Mouse (Mus musculus) layer of hippocampus, postnatal 25 days (tissue): Measurements from ENCODE around the gene Zfp57. TPM values are rescaled to one million over a fixed set of nuclear protein-coding genes. Genes with fewer than 3 reads are reported as not detected.

ENCODE experiments used
- DNase-seq, 2 experiments: peaks; one replicate each; pipeline ENCODE4 v3.0.0; 2022; ENCODE audit warnings: mixed read lengths in 2 of 2, low spot score in 1 of 2; ENCODE audit errors: extremely low spot score in 1 of 2
- total RNA-seq, 2 experiments: library from RNA; stranded (reverse); gene quantifications; 2 replicates each; pipeline ENCODE4 v1.2.3; 2021

Zfp57 gene
- total RNA-seq, 2 experiments from 2014 or later, result 14.5 to 21.7 TPM

DNA sequence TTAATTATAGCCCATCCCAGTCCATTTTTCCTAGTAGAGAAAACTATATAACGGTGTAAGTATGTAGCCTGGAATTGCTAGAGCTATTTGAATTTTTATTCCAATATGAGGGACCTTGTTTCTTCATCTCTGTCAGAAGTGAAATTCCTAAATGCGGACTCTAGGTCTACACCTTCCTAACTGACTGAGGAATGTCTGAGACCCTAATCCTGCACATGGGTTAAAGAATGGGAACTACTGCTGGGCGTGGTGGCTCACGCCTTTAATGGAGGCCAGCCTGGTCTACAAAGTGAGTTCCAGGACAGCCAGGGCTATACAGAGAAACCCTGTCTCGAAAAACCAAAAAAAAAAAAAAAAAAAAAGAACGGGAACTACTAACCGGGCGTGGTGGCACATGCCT lies 28.2 kb downstream of the Zfp57 start:
- no peak for DNase-seq

DNA sequence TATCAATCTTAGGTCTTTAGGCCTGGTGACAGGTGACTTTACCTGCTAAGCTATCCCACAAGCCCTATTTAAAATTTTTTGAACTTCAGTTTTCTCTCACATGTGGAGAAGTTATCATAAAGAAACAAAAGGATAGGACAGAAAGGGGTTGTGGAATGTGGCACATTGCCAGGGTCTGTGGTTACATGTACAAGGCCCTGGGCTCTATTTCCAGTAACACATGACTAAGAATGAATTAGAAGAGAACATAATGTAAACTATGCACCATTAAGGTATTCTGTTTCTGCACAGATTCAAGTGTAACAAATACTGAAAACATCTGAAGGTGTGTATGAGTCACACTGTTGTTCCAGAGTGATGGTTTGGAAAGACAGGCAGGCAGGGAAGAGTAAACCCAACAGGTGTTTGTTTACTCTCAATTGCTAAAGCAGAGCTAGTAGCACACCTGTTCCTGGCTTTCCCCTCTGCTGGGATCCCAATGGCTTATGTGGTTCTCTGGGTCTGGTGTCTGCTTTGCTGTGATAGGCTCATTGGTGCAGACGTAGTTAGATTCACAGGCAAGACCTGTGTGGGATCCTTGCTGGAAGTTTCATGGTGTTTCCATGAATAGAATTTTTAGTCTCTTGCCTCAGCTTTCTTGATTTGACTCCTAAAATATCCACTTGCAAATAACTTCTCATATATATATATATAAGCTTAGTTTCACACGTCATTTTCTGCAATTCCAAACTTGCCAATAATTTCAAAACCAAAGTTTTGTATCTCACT lies 38.3 kb downstream of the Zfp57 start:
- no peak for DNase-seq

DNA sequence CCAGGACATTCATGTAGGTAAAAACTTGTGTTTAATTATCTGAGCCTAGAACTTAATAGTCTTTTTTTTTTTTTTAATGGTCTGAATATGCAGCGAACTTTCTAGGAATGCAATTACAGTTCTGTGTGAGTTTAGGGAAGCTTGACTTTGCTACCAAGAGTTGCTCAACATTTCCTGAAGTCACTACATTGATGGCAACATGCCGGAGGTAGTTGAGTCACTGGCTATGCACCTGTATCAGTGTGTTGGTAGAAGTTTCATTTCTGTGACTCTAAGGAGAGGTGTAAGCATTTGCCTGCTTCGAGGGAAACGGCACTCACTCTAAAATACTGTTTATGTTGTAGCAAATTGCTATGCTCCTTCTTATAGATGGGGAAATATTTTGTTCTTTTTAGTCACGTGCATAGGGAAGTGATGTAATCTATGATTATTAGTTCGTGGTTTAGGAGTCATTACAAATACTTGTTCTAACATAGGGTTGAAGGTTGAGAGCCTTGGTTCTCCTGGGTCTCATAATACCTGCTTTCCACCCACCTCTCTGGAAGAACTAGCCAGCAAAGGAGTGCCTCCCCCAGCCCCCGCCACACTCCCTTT lies 43.8 kb downstream of the Zfp57 start:
- DNase-seq, result no peak

DNA sequence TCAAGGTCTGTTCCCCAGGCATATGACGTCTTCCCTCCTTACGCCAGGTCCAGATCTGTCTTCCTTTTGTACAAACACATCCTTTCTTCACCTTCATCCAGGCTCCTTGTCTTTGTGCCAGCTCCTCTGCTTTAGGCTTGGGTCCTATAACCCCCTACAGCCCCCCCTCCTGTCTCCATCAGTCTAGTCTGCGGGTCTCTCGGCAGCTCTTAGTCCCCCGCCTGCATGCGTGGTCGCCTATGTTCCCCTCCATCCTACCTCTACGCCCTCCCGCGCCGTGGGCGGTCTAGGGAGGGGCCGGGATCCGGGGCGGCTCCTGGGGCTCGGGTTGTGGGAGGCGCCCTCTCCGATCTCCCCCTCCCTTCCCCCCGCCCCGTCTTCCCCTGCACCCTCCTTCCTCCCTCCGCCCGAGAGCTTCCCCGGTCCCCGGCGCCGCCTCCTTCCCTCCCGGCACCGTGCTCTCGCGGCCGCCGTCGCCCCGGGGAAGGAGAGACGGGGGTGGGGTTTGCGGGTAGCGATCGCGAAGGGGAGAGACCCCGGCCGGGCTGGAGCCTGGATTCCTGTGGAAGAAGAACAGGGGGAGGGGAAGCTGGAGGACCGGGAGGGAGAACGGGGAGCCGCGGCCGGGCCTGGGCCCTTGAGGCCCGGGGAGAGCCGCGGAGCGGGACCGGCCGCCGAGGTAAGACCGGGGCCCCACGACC lies 44.8 kb downstream of the Zfp57 start, which contains the start of gene Gabbr1:
TSS of gene Gabbr1 (plus strand) at position 356 of the 701 bp plus-strand sequence.
- DNase-seq, result peak; percentile 67 to 79

DNA sequence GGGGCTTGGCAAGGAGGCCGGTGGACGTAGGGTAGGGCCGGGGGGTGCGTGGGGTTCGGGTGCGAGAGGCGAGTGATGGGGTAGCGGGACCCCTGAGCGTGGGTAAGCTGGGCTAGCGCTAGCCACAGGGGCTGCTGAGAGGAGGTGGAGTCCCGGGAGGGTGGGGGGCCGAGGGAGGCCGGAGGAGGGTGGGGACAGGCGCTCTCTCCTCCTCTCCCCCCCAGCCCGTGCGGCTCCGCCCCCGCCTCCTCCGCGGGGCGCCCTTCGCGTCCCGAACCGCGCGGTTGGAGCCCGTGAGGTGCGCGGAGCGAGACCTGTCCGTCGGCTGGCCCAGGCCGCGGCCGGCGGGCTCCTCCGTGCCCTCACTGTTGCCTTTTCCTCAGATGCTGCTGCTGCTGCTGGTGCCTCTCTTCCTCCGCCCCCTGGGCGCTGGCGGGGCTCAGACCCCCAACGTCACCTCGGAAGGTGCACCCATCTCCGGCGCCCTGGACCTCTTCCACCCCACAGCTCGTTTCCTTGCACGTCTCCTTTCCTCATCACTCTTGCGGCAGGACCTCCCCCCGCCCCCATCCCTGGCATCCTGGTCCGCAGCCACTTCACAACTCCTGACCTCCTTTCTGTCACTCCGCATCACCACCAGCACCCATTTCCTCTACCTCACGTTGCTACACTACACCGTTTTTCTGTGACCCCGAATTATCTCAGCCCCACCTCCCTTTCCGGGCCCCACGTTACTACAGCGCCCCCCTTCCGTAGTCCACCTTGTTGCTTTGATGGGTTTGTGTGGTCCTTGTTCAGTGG lies 45.5 kb downstream of the Zfp57 start:
- DNase-seq, result peak; percentile 51 to 59

DNA sequence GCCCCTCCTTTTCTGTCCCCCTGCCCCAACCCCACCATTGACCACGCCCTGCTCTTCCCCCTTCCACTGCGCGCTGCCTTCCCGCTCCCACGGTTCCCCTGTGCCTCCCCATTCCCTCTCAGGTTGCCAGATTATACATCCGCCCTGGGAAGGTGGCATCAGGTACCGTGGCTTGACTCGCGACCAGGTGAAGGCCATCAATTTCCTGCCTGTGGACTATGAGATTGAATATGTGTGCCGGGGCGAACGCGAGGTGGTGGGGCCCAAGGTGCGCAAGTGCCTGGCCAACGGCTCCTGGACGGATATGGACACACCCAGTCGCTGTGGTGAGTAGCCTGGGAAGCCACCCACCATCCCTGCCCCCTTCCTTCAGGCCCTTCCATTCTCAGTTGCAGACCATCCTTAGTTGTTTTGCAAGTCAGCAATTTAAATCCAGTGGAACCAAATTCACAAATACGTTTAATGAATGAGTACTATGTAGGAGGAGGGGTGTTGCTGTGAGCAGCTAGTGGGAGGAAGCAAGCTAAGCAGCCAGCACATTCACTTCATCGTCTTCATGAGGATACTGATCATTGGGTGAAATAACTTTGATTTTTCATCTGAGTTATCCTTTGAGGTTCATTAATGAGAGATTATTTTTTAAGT lies 46.5 kb downstream of the Zfp57 start:
- DNase-seq, result no peak

DNA sequence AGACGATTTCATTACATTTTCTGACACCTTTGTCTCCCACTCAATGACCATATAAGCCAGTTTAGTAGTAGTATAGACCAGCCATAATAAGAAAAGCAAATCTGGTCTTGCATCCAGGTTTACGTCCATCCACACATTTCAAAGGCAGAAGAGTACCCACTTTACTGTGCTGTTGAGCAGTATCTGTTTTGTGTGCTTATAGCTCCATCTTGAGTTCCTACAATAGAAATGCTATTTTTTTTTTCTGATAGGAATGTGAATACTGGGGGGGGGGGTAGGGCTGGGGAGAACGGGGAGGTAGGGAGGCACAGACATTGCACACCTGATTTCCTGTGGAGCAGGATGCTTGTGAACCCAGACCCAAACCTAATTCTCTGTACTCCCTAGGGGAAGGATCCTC lies 47.0 kb downstream of the Zfp57 start:
- no peak for DNase-seq

DNA sequence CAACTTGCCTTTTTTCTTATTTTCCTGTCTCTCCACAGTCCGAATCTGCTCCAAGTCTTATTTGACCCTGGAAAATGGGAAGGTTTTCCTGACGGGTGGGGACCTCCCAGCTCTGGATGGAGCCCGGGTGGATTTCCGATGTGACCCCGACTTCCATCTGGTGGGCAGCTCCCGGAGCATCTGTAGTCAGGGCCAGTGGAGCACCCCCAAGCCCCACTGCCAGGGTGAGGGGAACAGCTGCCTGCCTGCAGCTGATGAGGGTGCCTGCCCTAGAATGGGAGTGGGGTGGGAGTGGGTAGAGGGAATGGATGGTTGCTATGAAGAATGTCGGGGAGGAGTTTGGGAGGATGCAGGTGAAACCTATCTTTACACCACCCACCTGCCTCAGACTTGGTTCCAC lies 47.4 kb downstream of the Zfp57 start:
- DNase-seq, result no peak

DNA sequence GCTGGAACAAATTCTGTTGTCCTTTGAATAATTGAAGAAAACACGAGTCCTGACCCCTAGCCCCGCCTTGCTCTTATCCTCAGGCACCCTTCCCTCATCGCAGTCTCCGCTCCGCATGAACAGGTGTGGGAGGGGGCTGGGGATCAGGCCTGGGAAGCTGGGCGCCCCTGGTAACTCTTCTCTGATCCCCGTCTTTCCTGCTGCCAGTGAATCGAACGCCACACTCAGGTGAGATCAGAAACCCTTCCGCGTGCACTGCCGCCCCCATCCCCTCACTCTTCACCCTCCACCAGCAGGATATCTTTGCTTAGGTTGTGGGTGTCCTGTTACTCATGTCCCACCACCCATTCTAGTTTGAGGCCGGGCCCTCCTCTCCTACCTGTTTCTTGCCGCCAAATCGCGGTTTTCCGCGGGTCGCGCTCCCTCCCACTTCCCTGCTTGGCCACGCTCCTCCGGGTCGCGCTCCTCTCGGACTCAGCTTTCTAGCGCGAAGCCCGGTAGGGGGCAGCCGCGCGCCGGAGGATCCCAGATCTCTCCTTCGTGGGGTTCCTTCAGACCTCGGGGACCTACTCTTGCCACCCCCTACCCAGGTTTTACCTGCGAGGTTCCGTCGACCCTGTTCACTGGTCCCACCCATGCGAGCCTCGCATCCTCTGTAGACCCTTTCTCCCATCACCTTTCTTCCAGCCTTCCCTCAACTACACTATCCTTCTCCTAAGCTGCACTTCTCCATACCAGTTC lies 48.8 kb downstream of the Zfp57 start:
- peak; percentile 78 to 87 for DNase-seq

DNA sequence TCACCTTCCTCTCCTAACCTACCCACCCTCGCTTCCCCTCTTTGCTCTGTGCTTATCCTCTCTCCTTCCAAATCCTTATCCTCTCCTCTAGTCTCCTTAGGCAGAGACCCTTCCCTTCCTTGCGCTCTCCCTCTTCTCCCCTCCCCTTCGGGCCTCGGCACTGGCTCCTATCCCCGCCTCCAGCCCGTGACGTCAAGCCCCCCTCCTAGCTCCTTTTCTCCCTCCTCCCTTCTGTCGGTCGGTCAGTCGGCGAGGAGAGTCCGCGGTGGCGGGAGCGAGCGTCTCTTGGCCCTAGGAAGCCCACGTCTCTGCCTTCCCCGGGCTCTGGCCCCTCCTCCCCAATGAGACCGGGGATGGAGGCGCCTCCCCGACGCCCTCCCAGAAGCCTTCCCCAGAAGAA lies 49.4 kb downstream of the Zfp57 start:
- peak; percentile 94 to 95 for DNase-seq

DNA sequence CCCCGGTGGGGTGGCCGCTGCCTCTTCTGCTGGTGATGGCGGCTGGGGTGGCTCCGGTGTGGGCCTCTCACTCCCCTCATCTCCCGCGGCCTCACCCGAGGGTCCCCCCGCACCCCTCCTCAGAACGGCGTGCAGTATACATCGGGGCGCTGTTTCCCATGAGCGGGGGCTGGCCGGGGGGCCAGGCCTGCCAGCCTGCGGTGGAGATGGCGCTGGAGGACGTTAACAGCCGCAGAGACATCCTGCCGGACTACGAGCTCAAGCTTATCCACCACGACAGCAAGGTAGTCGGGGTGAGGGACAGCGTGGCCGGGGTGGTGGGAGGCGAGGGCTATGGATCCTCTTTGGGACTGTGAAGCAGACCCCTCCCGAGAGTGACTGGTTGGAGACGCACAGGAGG lies 49.9 kb downstream of the Zfp57 start:
- DNase-seq, result no peak

DNA sequence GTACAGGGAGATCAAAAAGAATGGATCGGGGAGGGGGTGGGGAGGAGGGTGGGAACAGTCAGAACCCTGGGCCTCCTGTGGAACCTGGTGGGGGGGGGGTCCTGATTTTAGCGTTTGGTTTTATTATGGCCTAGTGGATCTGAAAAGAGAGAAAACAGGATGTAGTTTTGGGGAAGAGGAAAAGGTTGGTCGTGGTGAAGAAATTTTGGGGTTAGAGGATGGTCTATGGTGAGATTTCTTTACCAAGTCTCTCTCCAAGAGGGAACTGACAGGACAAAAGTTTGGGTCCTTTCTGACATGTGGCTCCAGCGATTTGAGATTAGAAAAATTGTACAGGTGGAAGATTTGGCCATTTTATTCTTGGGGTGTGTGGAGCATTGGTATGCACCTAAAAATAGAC lies 50.8 kb downstream of the Zfp57 start:
- no peak for DNase-seq

DNA sequence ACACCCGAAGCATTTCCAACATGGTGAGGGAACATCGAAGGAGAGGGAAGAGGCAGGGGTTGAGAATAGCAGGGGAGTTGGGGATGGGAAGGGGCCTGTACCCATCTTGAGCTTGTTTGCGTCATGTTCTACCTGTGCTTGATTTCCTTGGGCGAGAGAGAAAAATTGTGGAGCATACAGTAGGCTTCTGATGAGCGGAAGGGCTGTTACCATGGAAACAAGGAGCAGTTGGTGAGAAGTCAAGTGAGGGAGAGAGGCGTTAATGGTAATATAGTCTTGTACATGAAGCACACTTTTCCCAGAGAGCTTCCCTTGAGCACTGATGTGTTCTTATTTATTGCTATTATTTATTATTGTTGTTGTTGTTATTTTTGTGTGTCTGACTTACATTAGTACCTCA lies 56.0 kb downstream of the Zfp57 start:
- no peak for DNase-seq

Other genes starting within 250 kb of the Zfp57 start
- not detected for gene H2-M10.5, start 228.3 kb upstream of the Zfp57 start, total RNA-seq
- not detected for gene H2-M10.6, start 189.0 kb upstream of the Zfp57 start, total RNA-seq
- 10 to 100 TPM; 21.0 to 21.5 TPM for gene Trim26, start 164.0 kb upstream of the Zfp57 start, total RNA-seq
- not detected for gene Trim15, start 134.0 kb upstream of the Zfp57 start, total RNA-seq
- under 1 TPM in 1 of 2 experiments, not detected in 1; 0.12 TPM for gene Trim10, start 131.6 kb upstream of the Zfp57 start, total RNA-seq
- gene Trim40, start 111.0 kb upstream of the Zfp57 start, total RNA-seq, result not detected
- gene Trim31, start 103.0 kb upstream of the Zfp57 start, total RNA-seq, result under 1 TPM in 1 of 2 experiments, not detected in 1; 0.15 TPM
- 1 to 10 TPM; 3.2 to 6.4 TPM for gene Rnf39, start 58.2 kb upstream of the Zfp57 start, total RNA-seq
- gene Ppp1r11, start 49.4 kb upstream of the Zfp57 start, total RNA-seq, result 100 to 1,000 TPM; 122 to 145 TPM
- gene Znrd1, start 42.6 kb upstream of the Zfp57 start, total RNA-seq, result 10 to 100 TPM; 36.1 to 39.9 TPM
- 1 to 10 TPM; 5.6 to 7.1 TPM for gene Znrd1as, start 42.6 kb upstream of the Zfp57 start, total RNA-seq
- under 1 TPM in 1 of 2 experiments, not detected in 1; 0.32 TPM for gene 2410137M14Rik, start 19.9 kb upstream of the Zfp57 start, total RNA-seq
- gene H2-M5, start 11.6 kb upstream of the Zfp57 start, total RNA-seq, result 1 to 10 TPM; 1.2 TPM
- 100 to 1,000 TPM in 1 of 2 experiments, 10 to 100 TPM in 1; 96.8 to 121 TPM for gene Mog, start 22.2 kb downstream of the Zfp57 start, total RNA-seq
- 100 to 1,000 TPM; 706 to 708 TPM for gene Gabbr1, start 44.8 kb downstream of the Zfp57 start, total RNA-seq
- gene Olfr90, start 87.3 kb downstream of the Zfp57 start, total RNA-seq, result under 1 TPM in 1 of 2 experiments, not detected in 1; 0.14 TPM
- not detected for gene Olfr91, start 97.1 kb downstream of the Zfp57 start, total RNA-seq
- not detected for gene Olfr92, start 118.9 kb downstream of the Zfp57 start, total RNA-seq
- not detected for gene Olfr93, start 160.3 kb downstream of the Zfp57 start, total RNA-seq
- not detected for gene Ubd, start 192.7 kb downstream of the Zfp57 start, total RNA-seq
- gene Olfr94, start 199.8 kb downstream of the Zfp57 start, total RNA-seq, result not detected
- gene Olfr95, start 212.0 kb downstream of the Zfp57 start, total RNA-seq, result not detected
- gene Olfr96, start 219.0 kb downstream of the Zfp57 start, total RNA-seq, result not detected
- gene Olfr97, start 236.2 kb downstream of the Zfp57 start, total RNA-seq, result not detected